Mouse (Mus musculus) spleen, adult 12 weeks (tissue): Measurements from ENCODE around the gene Cdkn3.
"Not testable (repeated sequence)": the region's sequence is repeated elsewhere in the genome, so short reads cannot be mapped to it uniquely, and the experiment has no call there.

Experiments used
- DNase-seq: peaks from one replicate; pipeline ENCODE4 v3.0.0; 2022; ENCODE audit warnings: low spot score

Cdkn3 gene

GRCm38 (mm10) chr14:46760355-46761029 lies at the start of gene Cdkn3:
Cdkn3 (plus strand) TSS chr14:46760541.
- DNase-seq: peak; percentile 92

DNA sequence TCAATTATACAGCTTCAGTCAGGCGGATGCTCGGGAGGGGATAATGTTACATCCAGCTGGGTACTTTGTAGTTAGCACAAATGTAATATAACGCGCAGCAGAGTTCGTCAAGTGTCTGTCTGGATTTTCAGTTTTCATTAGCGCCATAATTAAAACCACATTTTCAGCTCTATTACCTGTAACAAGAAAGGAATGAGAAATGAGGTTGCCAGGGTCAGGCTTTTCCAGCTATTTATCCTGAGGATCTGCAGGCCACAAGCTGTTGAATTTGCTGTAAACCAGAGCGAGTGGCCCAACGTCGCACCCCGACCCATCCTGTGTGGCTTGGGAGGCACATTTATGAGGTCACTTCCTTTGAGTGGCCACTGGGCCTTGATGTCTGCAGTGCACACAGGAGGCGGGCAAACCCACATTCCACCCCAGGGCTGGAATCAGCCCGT lies 41.8 kb upstream of the Cdkn3 start:
- DNase-seq: no peak

GRCm38 (mm10) chr14:46722031-46722430 lies 38.3 kb upstream of the Cdkn3 start:
- no peak for DNase-seq

GRCm38 (mm10) chr14:46723828-46724227 lies 36.5 kb upstream of the Cdkn3 start:
- DNase-seq: no peak

GRCm38 (mm10) chr14:46724941-46725340 lies 35.4 kb upstream of the Cdkn3 start:
- no peak for DNase-seq

- peak; percentile 11 for DNase-seq
Observed at GRCm38 (mm10) chr14:46725743-46726142, 34.6 kb upstream of the Cdkn3 start.

DNA sequence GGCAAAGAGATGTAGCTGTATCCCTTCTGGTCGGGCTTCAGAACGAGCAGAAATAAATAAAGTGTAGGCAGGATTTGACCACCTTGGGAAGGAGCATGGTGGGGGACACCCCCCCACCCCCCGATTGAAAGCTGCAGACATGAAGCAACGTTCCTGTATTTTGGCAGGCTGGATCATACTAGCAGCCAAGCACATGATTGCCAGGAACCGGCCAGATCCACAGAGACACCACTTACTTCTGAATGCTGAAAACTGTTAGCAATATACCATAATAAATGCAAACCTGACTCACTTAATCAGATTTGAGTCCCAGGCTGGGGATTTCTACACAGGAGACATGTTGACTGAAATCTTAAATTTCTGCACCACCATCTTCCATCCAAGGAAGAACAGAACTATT lies 26.1 kb upstream of the Cdkn3 start:
- DNase-seq: no peak

GRCm38 (mm10) chr14:46734761-46735455 lies 25.4 kb upstream of the Cdkn3 start:
- no peak for DNase-seq

DNA sequence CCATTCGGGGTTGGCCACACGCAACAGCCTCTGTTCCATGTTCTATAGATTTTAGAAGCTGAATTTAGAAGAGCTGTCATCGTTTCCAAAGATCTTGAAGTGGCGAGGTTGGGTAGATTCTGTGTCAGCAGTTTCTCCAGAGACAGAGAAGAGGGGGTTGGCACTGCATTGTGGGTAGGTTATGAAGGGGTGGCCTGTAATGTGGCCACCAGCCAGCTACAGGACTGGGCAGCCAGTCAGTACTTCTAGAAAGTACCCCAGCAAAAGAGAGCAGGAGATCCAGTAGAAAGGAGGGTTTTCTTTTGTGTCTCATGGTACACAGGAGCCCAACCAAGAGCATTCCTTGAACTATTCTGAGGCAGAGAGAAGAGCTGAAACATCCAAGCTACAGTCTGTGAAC lies 24.0 kb upstream of the Cdkn3 start:
- DNase-seq: no peak

DNA sequence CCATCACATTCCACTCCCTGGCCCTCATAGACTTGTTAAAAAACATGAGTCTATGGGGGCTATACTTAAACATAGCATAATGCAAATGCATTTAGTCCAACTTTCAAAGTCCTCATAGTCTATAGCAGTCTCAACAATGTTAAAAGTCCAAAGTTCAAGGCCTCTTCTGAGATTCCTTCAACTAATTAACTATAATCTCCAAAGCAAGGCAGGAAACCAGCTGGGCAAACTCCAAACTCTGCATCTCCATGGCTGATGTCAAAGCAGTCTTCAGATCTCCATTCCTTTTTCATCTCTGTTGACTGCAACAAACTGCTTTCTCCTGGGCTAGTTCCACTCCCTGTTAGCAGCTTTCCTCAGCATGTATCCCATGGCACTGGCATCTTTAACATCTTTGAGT lies 23.0 kb upstream of the Cdkn3 start:
- not testable (repeated sequence) for DNase-seq

GRCm38 (mm10) chr14:46742674-46743073 lies 17.7 kb upstream of the Cdkn3 start:
- DNase-seq: no peak

DNA sequence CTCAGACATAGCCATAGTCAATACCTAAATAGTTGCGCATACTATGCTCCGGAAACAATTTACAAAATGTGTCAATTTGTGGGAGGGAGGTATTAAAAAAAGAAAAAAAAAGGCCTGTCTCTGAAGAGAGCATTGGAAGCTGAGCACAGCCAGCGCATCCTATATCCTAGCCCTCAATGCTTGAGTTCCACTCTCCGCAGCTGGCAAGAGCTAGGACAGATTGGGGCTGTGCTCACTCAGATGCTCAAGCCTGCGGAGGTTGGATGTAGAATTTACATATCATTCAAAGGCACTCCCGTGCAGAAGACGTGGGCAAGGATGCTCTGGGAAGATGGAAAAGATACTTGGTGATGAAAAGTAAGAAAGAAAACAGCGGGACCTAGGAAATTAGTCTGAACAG lies 14.9 kb upstream of the Cdkn3 start:
- no peak for DNase-seq

- DNase-seq: not testable (repeated sequence)
Observed at GRCm38 (mm10) chr14:46754371-46754770, 6.0 kb upstream of the Cdkn3 start.

GRCm38 (mm10) chr14:46755851-46756250 lies 4.5 kb upstream of the Cdkn3 start:
- DNase-seq: no peak

DNA sequence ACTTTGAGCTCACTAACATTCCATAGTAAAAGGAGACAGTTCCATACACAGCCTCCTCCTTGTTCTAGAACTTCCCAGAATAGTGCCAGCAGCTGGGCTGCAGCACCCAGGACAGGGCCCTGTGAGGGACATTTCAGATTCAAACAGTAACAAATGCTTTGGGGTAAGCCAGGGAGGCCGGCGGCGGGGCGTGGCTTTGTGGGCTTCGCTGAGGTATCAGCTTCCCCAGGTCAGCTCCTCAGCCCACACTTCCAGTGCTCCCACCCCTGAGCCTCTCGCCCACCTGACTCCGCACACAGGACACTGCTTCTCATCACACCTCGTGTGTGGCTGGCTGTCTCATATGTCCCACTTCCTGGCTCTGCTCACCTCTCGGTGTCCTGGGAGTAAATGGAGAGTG lies 2.6 kb upstream of the Cdkn3 start:
- DNase-seq: no peak

DNA sequence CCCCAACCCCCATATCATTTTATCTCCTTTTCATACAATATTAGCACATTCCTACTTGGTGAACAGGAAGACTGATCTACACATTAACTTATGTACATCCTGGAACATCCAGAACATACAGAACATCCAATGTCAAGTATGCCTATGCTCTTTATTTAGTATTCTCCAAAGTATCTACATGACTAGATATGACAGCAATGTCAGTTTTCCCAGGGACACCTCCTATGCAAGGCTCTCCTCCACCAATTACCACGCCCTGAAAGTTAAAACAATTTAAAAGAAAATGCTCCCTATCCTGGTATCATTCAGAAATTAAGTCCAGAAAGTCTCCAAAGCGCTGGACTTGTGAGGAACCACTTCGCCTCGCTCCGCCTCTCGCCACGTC lies 379 bp upstream of the Cdkn3 start:
- no peak for DNase-seq

DNA sequence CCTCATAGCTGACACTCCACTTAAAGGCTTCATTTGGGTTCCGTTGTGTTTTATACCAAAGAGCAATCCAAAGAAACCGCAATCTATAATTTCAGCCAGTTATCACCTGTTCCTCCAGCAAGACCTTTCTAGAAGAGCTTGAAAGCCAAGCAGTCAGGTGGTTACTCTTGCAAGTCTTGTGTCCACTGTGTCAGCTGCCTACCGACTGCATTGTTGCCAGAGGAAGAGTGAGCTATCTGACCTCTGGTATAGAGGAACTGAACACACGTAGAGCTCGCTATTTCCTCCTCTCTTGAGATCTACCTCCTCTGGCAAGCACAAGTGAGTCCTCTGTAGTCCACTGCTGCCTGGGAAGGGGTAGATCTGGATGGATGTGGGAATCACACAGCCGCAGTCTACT lies 845 bp downstream of the Cdkn3 start:
- peak; percentile 7 for DNase-seq

GRCm38 (mm10) chr14:46767116-46767515 lies 6.8 kb downstream of the Cdkn3 start:
- no peak for DNase-seq

DNA sequence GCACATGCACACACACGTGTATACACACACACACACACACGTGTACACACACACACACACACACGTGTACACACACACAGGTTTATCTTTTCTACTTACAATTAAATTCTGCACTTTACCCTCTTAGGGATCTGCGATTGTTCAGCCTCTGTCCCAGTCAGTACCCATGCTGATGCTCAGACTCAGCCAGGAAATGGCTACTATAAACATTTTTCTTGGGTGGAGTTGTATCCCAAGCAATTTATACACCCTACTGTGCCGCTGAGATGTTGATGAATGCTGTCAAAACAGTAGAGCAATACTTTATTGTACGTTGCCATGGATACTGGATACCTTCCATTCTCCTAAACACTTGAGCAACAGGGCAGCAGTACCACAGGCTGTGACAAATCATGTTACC lies 9.7 kb downstream of the Cdkn3 start:
- no peak for DNase-seq

GRCm38 (mm10) chr14:46778756-46779155 lies 18.4 kb downstream of the Cdkn3 start:
- DNase-seq: no peak

GRCm38 (mm10) chr14:46779217-46779616 lies 18.9 kb downstream of the Cdkn3 start:
- no peak for DNase-seq

DNA sequence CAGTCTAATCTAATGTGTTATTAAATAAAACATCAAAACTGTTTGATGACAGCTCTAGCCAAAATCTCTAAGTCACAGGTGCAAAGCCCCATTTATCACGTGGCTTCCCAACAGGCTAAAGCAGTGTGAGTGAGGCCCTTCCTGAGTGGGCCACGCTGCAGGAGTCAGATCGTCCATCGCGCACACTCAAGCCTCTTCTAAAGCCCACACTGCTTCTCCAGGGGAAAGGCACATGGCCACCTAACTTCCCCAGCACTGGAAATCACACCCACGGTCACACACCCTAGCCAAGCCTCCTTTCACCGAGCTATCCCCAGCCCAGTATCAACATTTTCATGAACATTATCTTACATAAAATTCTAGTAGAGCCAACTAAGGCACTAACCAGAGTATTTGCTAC lies 20.7 kb downstream of the Cdkn3 start:
- DNase-seq: no peak

DNA sequence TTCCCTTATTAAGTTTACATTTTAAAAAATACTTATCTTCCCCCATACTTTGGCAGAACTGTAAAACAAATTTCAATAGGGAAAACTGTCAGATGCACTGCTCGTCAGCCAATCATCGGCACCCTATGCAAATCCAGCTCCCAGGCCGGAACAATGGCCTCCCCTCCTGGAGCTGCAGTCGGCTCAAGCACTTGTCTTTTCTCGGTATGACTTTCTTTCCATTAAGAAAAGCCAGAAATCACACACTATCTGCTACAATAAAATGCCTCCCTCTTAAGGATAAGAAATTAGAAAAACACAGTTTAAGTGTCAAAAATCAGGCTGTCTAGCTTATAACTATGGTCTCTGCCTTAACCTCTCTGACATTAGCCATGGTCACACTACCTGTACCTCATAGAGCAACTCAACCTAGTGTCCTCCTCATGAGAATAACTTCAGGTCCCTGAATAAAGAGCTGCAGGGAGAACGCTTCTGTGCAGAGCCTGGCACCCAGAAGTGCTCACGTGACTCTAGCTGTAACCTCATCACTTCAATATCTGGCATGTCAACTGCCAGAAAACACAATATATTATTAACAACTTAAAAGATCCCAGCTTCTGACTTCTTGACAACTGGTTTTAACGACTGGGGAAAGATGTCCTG lies 22.0 kb downstream of the Cdkn3 start:
- no peak for DNase-seq
